Mouse (Mus musculus) neutrophil, adult 65 days (primary cell): ENCODE results near the gene Ppie. TPM values are rescaled to one million over a fixed set of nuclear protein-coding genes. Genes with fewer than 3 reads are reported as not detected.

ENCODE experiments used
- total RNA-seq: library from RNA; stranded (reverse); gene quantifications from 2 replicates; pipeline ENCODE4 v1.2.4, GENCODE M21; 2023

Ppie gene
- total RNA-seq: 16.3 and 18.4 TPM in 2 replicates

GRCm38 (mm10) chr4:123139513-123140154 is at the start of gene Ppie:
Ppie (minus strand) TSS chr4:123139951.

GRCm38 (mm10) chr4:123182328-123183238 is 42.8 kb upstream of the Ppie start, which contains the start of gene Hpcal4:
Hpcal4 (plus strand) TSS chr4:123183227.

GRCm38 (mm10) chr4:123116011-123116410 is 23.7 kb downstream of the Ppie start, which contains the start of gene Oxct2b:
Oxct2b (plus strand) TSS chr4:123116266.

GRCm38 (mm10) chr4:123104651-123105450 is 34.9 kb downstream of the Ppie start, which contains the start of gene Bmp8b:
Bmp8b (plus strand) TSS chr4:123105165.

Other genes starting within 250 kb of the Ppie start
- 0.25 TPM in 1 of 2 replicates, not detected in the other for gene Mfsd2a, start 178.8 kb downstream of the Ppie start, total RNA-seq
- gene Mycl, start 144.3 kb downstream of the Ppie start, total RNA-seq: 0.60 and 1.00 TPM in 2 replicates
- 4.1 and 7.0 TPM in 2 replicates for gene Trit1, start 123.4 kb downstream of the Ppie start, total RNA-seq
- gene Bmp8b, start 34.8 kb downstream of the Ppie start, total RNA-seq: not detected in 2 replicates
- gene Oxct2b, start 23.7 kb downstream of the Ppie start, total RNA-seq: not detected in 2 replicates
- not detected in 2 replicates for gene Hpcal4, start 43.3 kb upstream of the Ppie start, total RNA-seq
- gene Nt5c1a, start 61.6 kb upstream of the Ppie start, total RNA-seq: not detected in 2 replicates
- 0.09 TPM in 1 of 2 replicates, not detected in the other for gene Heyl, start 93.6 kb upstream of the Ppie start, total RNA-seq
- gene Pabpc4, start 122.4 kb upstream of the Ppie start, total RNA-seq: 32.1 and 41.8 TPM in 2 replicates
- 0.23 TPM in 1 of 2 replicates, not detected in the other for gene Oxct2a, start 183.7 kb upstream of the Ppie start, total RNA-seq
- 0.73 and 0.77 TPM in 2 replicates for gene Bmp8a, start 203.3 kb upstream of the Ppie start, total RNA-seq